Mouse (Mus musculus): ENCODE measurements around the gene Srd5a3. TPM values are rescaled to one million over a fixed set of nuclear protein-coding genes. Genes with fewer than 3 reads are reported as not detected.

Gene Srd5a3
- polyA plus RNA-seq, 1 experiment = 11.0 TPM

DNA sequence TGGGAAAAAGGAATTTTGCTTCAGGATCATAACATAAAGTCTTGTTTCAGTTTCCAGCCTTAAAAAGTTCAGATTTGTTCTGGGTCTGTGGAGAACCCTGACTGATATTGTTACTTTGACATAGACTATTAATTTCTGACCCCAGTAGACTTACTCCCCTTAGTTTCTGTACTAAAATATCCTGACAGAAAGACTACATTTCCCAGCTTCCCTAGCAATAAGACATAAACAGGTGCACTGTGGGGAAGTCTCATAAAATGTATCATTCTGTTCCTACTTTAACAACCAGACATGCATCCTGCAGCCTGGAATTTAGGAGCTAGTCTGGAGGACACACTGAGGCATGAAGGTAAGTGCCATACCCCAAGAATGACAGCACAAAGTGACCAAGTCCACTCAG lies 31.0 kb downstream of the Srd5a3 start:
- Histone ChIP-seq H3K4me1 (ENCODE audit: control insufficient read depth, insufficient read depth, low read length) (no peaks in the 10 kb centered on the region), H3K27ac (ENCODE audit: control insufficient read depth, insufficient read depth, low read depth, low read length, poor library complexity) (no peak overlapping the region), H3K4me3 (replicated peaks; ENCODE audit: control insufficient read depth, low read depth, low read length) (no peak overlapping the region)
- no peak for TF ChIP-seq POLR2A (IDR thresholded peaks at IDR 0.05; ENCODE audit: borderline replicate concordance, control insufficient read depth, low read depth, low read length)
- TF ChIP-seq CTCF (IDR thresholded peaks at IDR 0.05; ENCODE audit: control insufficient read depth, insufficient read depth, low read length) = no peak

DNA sequence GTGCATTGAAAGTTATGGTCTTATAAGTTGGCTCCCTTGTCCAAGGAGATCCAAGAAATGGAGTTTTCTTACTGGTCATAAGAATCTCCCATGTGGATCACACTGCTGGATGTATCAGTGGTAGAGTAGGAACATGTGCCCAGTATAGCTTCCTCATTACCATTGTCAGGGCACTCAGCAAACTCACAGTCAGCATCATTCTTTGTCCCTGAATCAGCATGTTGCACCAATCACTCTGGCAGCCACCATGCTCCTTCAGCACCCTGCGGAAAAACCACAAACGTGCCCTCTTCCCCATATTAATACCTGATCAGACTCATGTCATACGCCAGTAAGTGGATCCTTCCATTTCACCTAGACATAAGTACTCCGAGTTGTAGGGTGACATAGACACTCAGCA lies 35.0 kb downstream of the Srd5a3 start:
- H3K4me1 ChIP-seq (ENCODE audit: control insufficient read depth, insufficient read depth, low read length) = peaks cover 2% of the 10 kb centered on the region
- no peak overlapping the region for H3K27ac ChIP-seq (ENCODE audit: control insufficient read depth, insufficient read depth, low read depth, low read length, poor library complexity)
- TF ChIP-seq POLR2A (IDR thresholded peaks at IDR 0.05; ENCODE audit: borderline replicate concordance, control insufficient read depth, low read depth, low read length) (no peak), CTCF (IDR thresholded peaks at IDR 0.05; ENCODE audit: control insufficient read depth, insufficient read depth, low read length) (no peak)
- WGBS = 59% methylated on average over 4 of the region's 4 CpGs
- no peak overlapping the region for H3K4me3 ChIP-seq (replicated peaks; ENCODE audit: control insufficient read depth, low read depth, low read length)

DNA sequence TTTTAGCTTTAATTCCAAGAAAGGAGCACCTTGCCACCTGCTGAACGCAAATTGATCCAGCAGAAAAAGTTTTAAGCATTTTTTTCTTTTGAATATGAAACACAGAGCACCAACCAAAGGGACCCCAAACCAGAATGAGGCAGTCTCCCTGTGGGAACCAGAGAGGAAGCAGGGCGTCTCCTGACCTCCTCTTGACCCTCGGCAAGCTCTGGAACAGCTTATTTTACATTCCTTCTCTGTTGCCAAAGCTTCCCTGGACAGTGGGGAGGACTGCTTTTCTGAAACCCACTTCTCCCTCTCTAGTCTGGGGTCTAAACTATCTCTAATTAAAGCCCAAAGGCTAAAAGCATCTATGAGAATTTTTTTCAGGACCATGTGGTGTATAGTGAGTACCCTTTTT lies 36.3 kb downstream of the Srd5a3 start:
- peaks cover 2% of the 10 kb centered on the region for H3K4me1 ChIP-seq (ENCODE audit: control insufficient read depth, insufficient read depth, low read length)
- no peak for TF ChIP-seq CTCF (IDR thresholded peaks at IDR 0.05; ENCODE audit: control insufficient read depth, insufficient read depth, low read length)
- no peak for TF ChIP-seq POLR2A (IDR thresholded peaks at IDR 0.05; ENCODE audit: borderline replicate concordance, control insufficient read depth, low read depth, low read length)
- H3K4me3 ChIP-seq (replicated peaks; ENCODE audit: control insufficient read depth, low read depth, low read length) = no peak overlapping the region
- 45% methylated on average over 3 of the region's 3 CpGs for WGBS
- no peak overlapping the region for H3K27ac ChIP-seq (ENCODE audit: control insufficient read depth, insufficient read depth, low read depth, low read length, poor library complexity)

DNA sequence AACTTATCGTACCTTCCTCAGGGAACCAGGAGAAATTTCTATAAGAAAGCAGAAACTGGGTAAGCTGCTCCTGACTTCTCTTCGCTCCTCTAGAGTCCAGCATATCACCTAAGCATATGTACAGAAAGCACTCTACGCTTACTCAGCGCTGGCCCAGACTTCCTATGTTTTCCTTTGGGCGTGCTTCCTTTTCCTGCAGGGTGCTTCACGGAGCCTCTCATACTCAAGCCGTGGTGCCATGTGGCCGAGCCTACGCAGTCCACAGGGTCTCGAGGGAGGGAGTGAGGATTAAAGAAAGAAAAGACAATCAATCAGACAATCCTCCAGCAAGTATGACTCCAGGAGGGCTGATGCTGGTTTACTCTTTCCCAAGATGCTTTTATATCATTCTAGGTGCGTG lies 36.8 kb downstream of the Srd5a3 start:
- Histone ChIP-seq H3K4me1 (ENCODE audit: control insufficient read depth, insufficient read depth, low read length) (peaks cover 2% of the 10 kb centered on the region), H3K27ac (ENCODE audit: control insufficient read depth, insufficient read depth, low read depth, low read length, poor library complexity) (no peak overlapping the region), H3K4me3 (replicated peaks; ENCODE audit: control insufficient read depth, low read depth, low read length) (no peak overlapping the region)
- TF ChIP-seq POLR2A (IDR thresholded peaks at IDR 0.05; ENCODE audit: borderline replicate concordance, control insufficient read depth, low read depth, low read length) (no peak), CTCF (IDR thresholded peaks at IDR 0.05; ENCODE audit: control insufficient read depth, insufficient read depth, low read length) (no peak)
- WGBS = 35% methylated on average over 11 of the region's 11 CpGs

DNA sequence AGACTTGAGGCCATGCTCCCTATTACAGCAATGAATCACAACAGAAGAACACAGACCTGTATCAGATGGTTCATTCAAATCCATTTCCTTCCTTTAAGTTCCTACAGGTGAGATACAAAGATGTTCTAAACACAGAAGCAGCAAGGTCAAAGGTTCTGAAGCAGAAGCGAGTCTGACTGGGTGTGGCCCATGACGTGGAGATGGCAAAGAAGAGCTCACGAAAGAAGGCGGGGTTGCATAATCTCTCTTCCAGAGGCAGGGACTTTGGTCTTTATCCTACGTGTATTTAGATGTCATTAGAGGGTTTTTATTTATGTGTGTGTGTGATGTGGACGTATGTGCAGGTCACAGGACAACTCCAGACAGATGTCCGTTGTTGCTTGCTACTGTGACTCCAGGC lies 37.6 kb downstream of the Srd5a3 start:
- Histone ChIP-seq H3K4me1 (ENCODE audit: control insufficient read depth, insufficient read depth, low read length) (peaks cover 2% of the 10 kb centered on the region), H3K4me3 (replicated peaks; ENCODE audit: control insufficient read depth, low read depth, low read length) (no peak overlapping the region), H3K27ac (ENCODE audit: control insufficient read depth, insufficient read depth, low read depth, low read length, poor library complexity) (no peak overlapping the region)
- TF ChIP-seq CTCF (IDR thresholded peaks at IDR 0.05; ENCODE audit: control insufficient read depth, insufficient read depth, low read length) (no peak), POLR2A (IDR thresholded peaks at IDR 0.05; ENCODE audit: borderline replicate concordance, control insufficient read depth, low read depth, low read length) (no peak)
- 56% methylated on average over 7 of the region's 7 CpGs for WGBS

DNA sequence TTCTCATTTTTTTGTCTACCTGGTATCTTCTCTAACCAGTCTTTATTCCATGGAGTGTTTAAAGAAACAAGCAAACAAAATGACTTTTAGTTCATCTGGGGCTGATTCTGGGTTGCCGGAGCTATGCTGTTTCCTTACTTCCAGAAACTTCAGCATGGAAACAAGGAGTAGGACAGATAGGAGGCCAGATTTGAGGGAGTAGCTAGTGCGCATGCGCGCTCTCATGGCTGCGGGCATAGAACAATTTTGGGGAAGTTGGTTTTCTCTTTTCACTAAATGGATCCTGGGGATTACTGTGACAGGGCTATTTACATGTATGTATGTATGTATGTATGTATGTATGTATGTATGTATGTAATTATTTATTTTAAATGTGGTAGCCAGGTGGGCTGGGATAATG lies 39.1 kb downstream of the Srd5a3 start:
- TF ChIP-seq CTCF (IDR thresholded peaks at IDR 0.05; ENCODE audit: control insufficient read depth, insufficient read depth, low read length) (no peak), POLR2A (IDR thresholded peaks at IDR 0.05; ENCODE audit: borderline replicate concordance, control insufficient read depth, low read depth, low read length) (no peak)
- WGBS = 74% methylated on average over 5 of the region's 5 CpGs
- Histone ChIP-seq H3K4me3 (replicated peaks; ENCODE audit: control insufficient read depth, low read depth, low read length) (no peak overlapping the region), H3K4me1 (ENCODE audit: control insufficient read depth, insufficient read depth, low read length) (peaks cover 2% of the 10 kb centered on the region), H3K27ac (ENCODE audit: control insufficient read depth, insufficient read depth, low read depth, low read length, poor library complexity) (no peak overlapping the region)

DNA sequence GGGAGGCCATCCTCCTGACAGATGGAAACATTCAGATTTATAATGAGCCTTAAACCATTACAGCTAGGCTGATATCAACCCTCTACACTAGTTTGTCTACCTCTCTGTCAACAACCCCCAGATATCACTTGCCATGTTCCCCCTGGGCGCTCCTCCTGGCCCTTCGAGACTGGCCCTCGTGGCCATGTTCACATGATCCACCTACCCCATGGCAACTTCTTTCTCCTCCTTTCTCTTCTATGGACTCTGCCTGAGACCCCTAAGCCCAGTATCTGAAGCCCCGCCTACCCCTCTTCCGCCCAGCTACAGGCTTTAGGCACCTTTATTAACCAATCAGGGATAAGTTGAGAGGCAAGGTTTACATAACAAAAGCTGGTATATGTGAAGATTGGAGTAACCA lies 39.7 kb downstream of the Srd5a3 start:
- Histone ChIP-seq H3K4me3 (replicated peaks; ENCODE audit: control insufficient read depth, low read depth, low read length) (no peak overlapping the region), H3K27ac (ENCODE audit: control insufficient read depth, insufficient read depth, low read depth, low read length, poor library complexity) (no peak overlapping the region), H3K4me1 (ENCODE audit: control insufficient read depth, insufficient read depth, low read length) (peaks cover 2% of the 10 kb centered on the region)
- 88% methylated on average over 5 of the region's 5 CpGs for WGBS
- TF ChIP-seq CTCF (IDR thresholded peaks at IDR 0.05; ENCODE audit: control insufficient read depth, insufficient read depth, low read length) (no peak), POLR2A (IDR thresholded peaks at IDR 0.05; ENCODE audit: borderline replicate concordance, control insufficient read depth, low read depth, low read length) (no peak)

DNA sequence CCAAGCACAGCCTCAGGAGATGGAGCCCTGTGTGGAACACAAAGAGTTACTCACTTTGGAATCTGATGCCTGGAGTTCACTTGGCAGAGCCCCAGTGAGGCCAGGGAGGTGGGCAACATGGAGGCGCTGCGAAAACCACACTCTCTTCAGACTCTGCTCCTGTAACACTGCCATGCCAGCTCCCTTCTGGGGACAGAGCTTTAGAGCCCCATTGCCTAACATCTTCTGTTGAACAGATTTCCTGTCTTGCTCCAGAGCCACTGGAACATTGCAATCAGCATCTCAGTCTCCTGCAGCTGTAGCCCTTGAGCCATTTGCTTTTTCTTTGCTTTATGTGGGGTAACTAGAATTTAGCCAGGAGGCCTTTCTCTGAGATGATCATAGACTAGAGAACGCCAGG lies 42.3 kb downstream of the Srd5a3 start:
- Histone ChIP-seq H3K4me1 (ENCODE audit: control insufficient read depth, insufficient read depth, low read length) (peaks cover 6% of the 10 kb centered on the region), H3K4me3 (replicated peaks; ENCODE audit: control insufficient read depth, low read depth, low read length) (peak overlapping the region; percentile 11), H3K27ac (ENCODE audit: control insufficient read depth, insufficient read depth, low read depth, low read length, poor library complexity) (0 out of 2 replicates have a peak overlapping the region, but pooled peaks have one; percentile 35)
- no peak for TF ChIP-seq CTCF (IDR thresholded peaks at IDR 0.05; ENCODE audit: control insufficient read depth, insufficient read depth, low read length)
- no peak for TF ChIP-seq POLR2A (IDR thresholded peaks at IDR 0.05; ENCODE audit: borderline replicate concordance, control insufficient read depth, low read depth, low read length)
- 39% methylated on average over 3 of the region's 3 CpGs for WGBS

DNA sequence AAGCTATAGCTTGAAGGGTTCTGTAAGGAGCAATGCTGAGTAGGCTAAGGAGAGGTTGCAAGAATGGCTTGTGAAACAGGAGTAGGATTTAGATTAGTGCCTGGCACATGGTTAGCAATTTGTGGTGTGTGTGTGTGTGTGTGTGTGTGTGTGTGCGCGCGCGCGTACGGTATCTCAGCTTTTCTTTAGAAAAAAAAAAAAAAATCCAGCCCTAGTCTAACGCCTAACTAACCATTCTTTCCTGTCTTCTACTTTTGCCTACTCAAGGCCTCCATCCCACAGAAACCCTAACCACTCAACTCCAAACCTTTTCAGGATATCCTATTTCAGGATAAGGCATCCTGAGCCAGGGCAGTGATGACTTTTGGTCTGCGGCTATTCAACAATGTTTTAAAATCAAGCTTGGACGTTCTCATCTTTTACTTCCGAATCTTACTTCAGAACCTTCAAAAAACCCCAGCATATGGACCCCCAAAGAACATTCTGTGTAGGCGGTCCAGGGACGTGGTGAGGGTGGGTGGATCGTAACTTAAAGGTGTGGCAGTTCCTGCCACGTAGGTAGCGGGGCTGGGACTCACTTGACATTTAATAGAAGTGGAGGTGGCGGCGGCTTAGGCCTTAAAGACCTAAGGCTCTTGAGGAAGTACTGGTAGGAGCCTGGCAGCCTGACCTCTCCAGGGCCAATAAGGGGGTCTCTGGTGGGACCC lies 43.1 kb downstream of the Srd5a3 start:
- 20% methylated on average over 17 of the region's 17 CpGs for WGBS

More for the DNA sequence above, 43.1 kb downstream of the Srd5a3 start:
- Histone ChIP-seq H3K4me1 (ENCODE audit: control insufficient read depth, insufficient read depth, low read length) (peaks cover 5% of the 10 kb centered on the region), H3K27ac (ENCODE audit: control insufficient read depth, insufficient read depth, low read depth, low read length, poor library complexity) (peak overlapping the region; percentile 96), H3K4me3 (replicated peaks; ENCODE audit: control insufficient read depth, low read depth, low read length) (peak overlapping the region; percentile 83)
- TF ChIP-seq POLR2A (IDR thresholded peaks at IDR 0.05; ENCODE audit: borderline replicate concordance, control insufficient read depth, low read depth, low read length) (no peak), CTCF (IDR thresholded peaks at IDR 0.05; ENCODE audit: control insufficient read depth, insufficient read depth, low read length) (no peak)

Data from bone marrow, adult 2 months (tissue).